Mouse (Mus musculus): ENCODE data around the gene Kalrn. TPM values are rescaled to one million over a fixed set of nuclear protein-coding genes. Genes with fewer than 3 reads are reported as not detected.

The Kalrn gene
- polyA plus RNA-seq, 1 experiment: 43.0 TPM

GRCm38 (mm10) chr16:34135074-34135473 lies 438.3 kb downstream of the Kalrn start:
- Histone ChIP-seq H3K27me3 (ENCODE audit: control insufficient read depth, insufficient read depth, low read length) (no peaks in the 10 kb centered on the region), H3K4me3 (ENCODE audit: low read depth, low read length) (no peak overlapping the region), H3K27ac (ENCODE audit: insufficient read depth, low read depth, low read length) (no peak overlapping the region), H3K36me3 (ENCODE audit: control insufficient read depth, insufficient read depth, low read length) (peaks cover 23% of the 10 kb centered on the region), H3K4me1 (ENCODE audit: control insufficient read depth, insufficient read depth, insufficient read length, low read length) (no peaks in the 10 kb centered on the region)
- TF ChIP-seq CTCF (IDR thresholded peaks at IDR 0.05; ENCODE audit: extremely low read depth, insufficient read length, insufficient replicate concordance, low read depth, low read length): no peak
- 88% methylated on average over 2 of the region's 2 CpGs for WGBS

- peaks cover 23% of the 10 kb centered on the region for H3K36me3 ChIP-seq (ENCODE audit: control insufficient read depth, insufficient read depth, low read length)
- TF ChIP-seq POLR2A (IDR thresholded peaks at IDR 0.05; ENCODE audit: low read depth, low read length): no peak
- no peak for TF ChIP-seq CTCF (IDR thresholded peaks at IDR 0.05; ENCODE audit: extremely low read depth, insufficient read length, insufficient replicate concordance, low read depth, low read length)
- H3K27ac ChIP-seq (ENCODE audit: insufficient read depth, low read depth, low read length): no peak overlapping the region
- H3K4me3 ChIP-seq (ENCODE audit: low read depth, low read length): no peak overlapping the region
- 67% methylated on average over 3 of the region's 3 CpGs for WGBS
- H3K4me1 ChIP-seq (ENCODE audit: control insufficient read depth, insufficient read depth, insufficient read length, low read length): no peaks in the 10 kb centered on the region
- no peaks in the 10 kb centered on the region for H3K27me3 ChIP-seq (ENCODE audit: control insufficient read depth, insufficient read depth, low read length)
These were observed 438.7 kb downstream of the Kalrn start for GRCm38 (mm10) chr16:34134628-34135027.

GRCm38 (mm10) chr16:34125595-34125994 lies 447.7 kb downstream of the Kalrn start:
- WGBS: 0% methylated on average over 2 of the region's 2 CpGs

GRCm38 (mm10) chr16:34122486-34122885 lies 450.8 kb downstream of the Kalrn start:
- H3K27ac ChIP-seq (ENCODE audit: insufficient read depth, low read depth, low read length): no peak overlapping the region
- TF ChIP-seq POLR2A (IDR thresholded peaks at IDR 0.05; ENCODE audit: low read depth, low read length): no peak
- TF ChIP-seq CTCF (IDR thresholded peaks at IDR 0.05; ENCODE audit: extremely low read depth, insufficient read length, insufficient replicate concordance, low read depth, low read length): no peak
- WGBS: 94% methylated on average over 9 of the region's 9 CpGs
- H3K36me3 ChIP-seq (ENCODE audit: control insufficient read depth, insufficient read depth, low read length): peaks cover 4% of the 10 kb centered on the region; the same call in 1 of the 2 replicates
- peaks cover 7% of the 10 kb centered on the region; the same call in 1 of the 2 replicates for H3K4me1 ChIP-seq (ENCODE audit: control insufficient read depth, insufficient read depth, insufficient read length, low read length)
- no peaks in the 10 kb centered on the region for H3K27me3 ChIP-seq (ENCODE audit: control insufficient read depth, insufficient read depth, low read length)
- H3K4me3 ChIP-seq (ENCODE audit: low read depth, low read length): peak overlapping the region; percentile 32

More at GRCm38 (mm10) chr16:34125595-34125994, 447.7 kb downstream of the Kalrn start:
- TF ChIP-seq POLR2A (IDR thresholded peaks at IDR 0.05; ENCODE audit: low read depth, low read length) (no peak), CTCF (IDR thresholded peaks at IDR 0.05; ENCODE audit: extremely low read depth, insufficient read length, insufficient replicate concordance, low read depth, low read length) (peak; percentile 70; the same call in 1 of the 2 replicates)
- Histone ChIP-seq H3K27me3 (ENCODE audit: control insufficient read depth, insufficient read depth, low read length) (no peaks in the 10 kb centered on the region), H3K4me3 (ENCODE audit: low read depth, low read length) (no peak overlapping the region), H3K36me3 (ENCODE audit: control insufficient read depth, insufficient read depth, low read length) (peaks cover 7% of the 10 kb centered on the region; the same call in 1 of the 2 replicates), H3K27ac (ENCODE audit: insufficient read depth, low read depth, low read length) (no peak overlapping the region), H3K4me1 (ENCODE audit: control insufficient read depth, insufficient read depth, insufficient read length, low read length) (no peaks in the 10 kb centered on the region; the same call in 1 of the 2 replicates)

- WGBS: 29% methylated on average over 7 of the region's 7 CpGs
- TF ChIP-seq CTCF (IDR thresholded peaks at IDR 0.05; ENCODE audit: extremely low read depth, insufficient read length, insufficient replicate concordance, low read depth, low read length) (no peak), POLR2A (IDR thresholded peaks at IDR 0.05; ENCODE audit: low read depth, low read length) (peak; percentile 63; the same call in 1 of the 2 replicates)
- H3K4me1 ChIP-seq (ENCODE audit: control insufficient read depth, insufficient read depth, insufficient read length, low read length): peaks cover 7% of the 10 kb centered on the region; the same call in 1 of the 2 replicates
- peak overlapping the region; percentile 66 for H3K4me3 ChIP-seq (ENCODE audit: low read depth, low read length)
- H3K27ac ChIP-seq (ENCODE audit: insufficient read depth, low read depth, low read length): peak overlapping the region; percentile 84
- H3K27me3 ChIP-seq (ENCODE audit: control insufficient read depth, insufficient read depth, low read length): no peaks in the 10 kb centered on the region
- peaks cover 4% of the 10 kb centered on the region; the same call in 1 of the 2 replicates for H3K36me3 ChIP-seq (ENCODE audit: control insufficient read depth, insufficient read depth, low read length)
These were observed 452.0 kb downstream of the Kalrn start for GRCm38 (mm10) chr16:34121288-34121687.

- Histone ChIP-seq H3K36me3 (ENCODE audit: control insufficient read depth, insufficient read depth, low read length) (peaks cover 4% of the 10 kb centered on the region; the same call in 1 of the 2 replicates), H3K4me3 (ENCODE audit: low read depth, low read length) (peak overlapping the region; percentile 66), H3K27me3 (ENCODE audit: control insufficient read depth, insufficient read depth, low read length) (no peaks in the 10 kb centered on the region), H3K4me1 (ENCODE audit: control insufficient read depth, insufficient read depth, insufficient read length, low read length) (peaks cover 7% of the 10 kb centered on the region; the same call in 1 of the 2 replicates), H3K27ac (ENCODE audit: insufficient read depth, low read depth, low read length) (peak overlapping the region; percentile 84)
- TF ChIP-seq POLR2A (IDR thresholded peaks at IDR 0.05; ENCODE audit: low read depth, low read length): no peak
- no peak for TF ChIP-seq CTCF (IDR thresholded peaks at IDR 0.05; ENCODE audit: extremely low read depth, insufficient read length, insufficient replicate concordance, low read depth, low read length)
- WGBS: 56% methylated on average over 9 of the region's 9 CpGs
These were observed 452.5 kb downstream of the Kalrn start for GRCm38 (mm10) chr16:34120801-34121201.

GRCm38 (mm10) chr16:34119844-34120243 lies 453.5 kb downstream of the Kalrn start:
- Histone ChIP-seq H3K27ac (ENCODE audit: insufficient read depth, low read depth, low read length) (peak overlapping the region; percentile 99), H3K36me3 (ENCODE audit: control insufficient read depth, insufficient read depth, low read length) (peaks cover 4% of the 10 kb centered on the region; the same call in 1 of the 2 replicates), H3K4me3 (ENCODE audit: low read depth, low read length) (peak overlapping the region; percentile 53), H3K4me1 (ENCODE audit: control insufficient read depth, insufficient read depth, insufficient read length, low read length) (peaks cover 7% of the 10 kb centered on the region; the same call in 1 of the 2 replicates), H3K27me3 (ENCODE audit: control insufficient read depth, insufficient read depth, low read length) (no peaks in the 10 kb centered on the region)
- WGBS: 32% methylated on average over 7 of the region's 7 CpGs
- TF ChIP-seq POLR2A (IDR thresholded peaks at IDR 0.05; ENCODE audit: low read depth, low read length) (peak; percentile 45; the same call in 1 of the 2 replicates), CTCF (IDR thresholded peaks at IDR 0.05; ENCODE audit: extremely low read depth, insufficient read length, insufficient replicate concordance, low read depth, low read length) (no peak)
